Mouse (Mus musculus) ES-Bruce4 (cell line): Measurements from ENCODE around the gene Slc2a1.

Experiments
- EP300 ChIP-seq: IDR thresholded peaks from 2 replicates; pipeline ENCODE4 v1.6.1; 2011; ENCODE audit warnings: low read depth, low read length; ENCODE audit not compliant: insufficient read depth
- POLR2A ChIP-seq: IDR thresholded peaks from one replicate; pipeline ENCODE4 v1.8.1; 2011; ENCODE audit warnings: low read length; ENCODE audit not compliant: insufficient read depth

DNA sequence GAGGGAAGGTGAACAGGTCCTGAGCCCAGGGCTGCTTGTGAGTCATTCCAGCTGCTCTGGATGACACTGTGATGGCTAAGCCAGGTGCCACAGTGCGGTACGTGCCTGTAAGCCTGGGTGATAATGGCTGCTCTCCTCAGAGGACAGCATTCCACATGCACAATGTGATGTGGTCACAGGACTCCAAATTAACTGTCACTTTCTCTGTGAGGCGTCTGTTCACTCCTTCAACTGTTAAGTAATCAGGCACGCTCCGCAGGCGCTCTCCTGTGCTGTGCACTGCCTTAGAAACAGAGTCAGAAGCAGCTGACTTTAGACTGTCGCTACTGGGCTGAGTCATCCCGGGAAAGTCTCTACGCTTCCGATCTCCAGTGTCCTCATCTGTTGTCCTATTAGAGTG is 32.7 kb downstream of the Slc2a1 start:
- peak; percentile 97 for TF ChIP-seq EP300
- peak; percentile 36 for TF ChIP-seq POLR2A
